Mouse (Mus musculus): ENCODE data around the gene Foxc2.
"Not testable (repeated sequence)": the region's sequence is repeated elsewhere in the genome, so short reads cannot be mapped to it uniquely, and the experiment has no call there.

The Foxc2 gene

DNA sequence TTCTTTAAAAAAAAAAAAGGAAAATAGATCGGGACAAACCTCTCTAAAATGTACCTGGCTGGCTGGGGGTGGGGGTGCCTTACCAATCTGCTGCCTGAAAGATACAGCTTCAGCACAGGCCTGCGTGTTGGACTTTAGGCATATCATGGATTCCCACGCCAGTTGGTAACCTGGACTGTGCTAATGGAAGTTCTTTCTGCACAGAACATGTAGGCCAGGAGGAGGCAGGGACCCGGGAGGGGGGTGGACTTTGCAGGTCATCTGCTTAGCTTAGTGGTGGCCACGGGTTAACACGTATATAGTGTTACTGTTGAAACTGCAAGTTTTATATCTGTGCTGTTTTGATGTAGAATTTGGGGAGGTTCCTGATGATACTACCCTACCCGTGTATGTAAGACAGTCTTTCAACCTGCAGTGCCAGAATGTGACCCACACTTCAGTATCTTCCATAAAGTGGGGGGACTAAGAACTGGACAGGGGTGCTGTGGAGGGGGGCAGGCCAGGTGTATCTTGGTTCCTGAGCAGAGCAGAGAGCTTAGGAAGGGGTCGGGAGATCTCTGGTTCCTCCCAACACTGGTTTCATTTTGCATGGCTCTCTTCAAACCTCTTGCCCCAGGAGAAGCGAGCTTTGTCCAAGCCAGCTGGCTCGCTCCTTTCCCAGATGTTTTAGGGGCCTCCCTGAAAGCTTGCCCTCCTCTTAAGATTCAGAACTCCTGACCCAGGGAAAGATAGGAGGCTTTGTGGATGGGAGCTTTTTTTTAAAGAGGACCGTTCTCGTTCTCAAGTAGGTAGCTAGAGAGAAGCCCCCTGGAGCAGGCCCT lies 3.9 kb downstream of the Foxc2 start:
- no peak for DNase-seq (ENCODE audit: low read depth)

- DNase-seq (ENCODE audit: low read depth): no peak
These were observed 4.8 kb downstream of the Foxc2 start for GRCm38 (mm10) chr8:121120456-121121419.

DNA sequence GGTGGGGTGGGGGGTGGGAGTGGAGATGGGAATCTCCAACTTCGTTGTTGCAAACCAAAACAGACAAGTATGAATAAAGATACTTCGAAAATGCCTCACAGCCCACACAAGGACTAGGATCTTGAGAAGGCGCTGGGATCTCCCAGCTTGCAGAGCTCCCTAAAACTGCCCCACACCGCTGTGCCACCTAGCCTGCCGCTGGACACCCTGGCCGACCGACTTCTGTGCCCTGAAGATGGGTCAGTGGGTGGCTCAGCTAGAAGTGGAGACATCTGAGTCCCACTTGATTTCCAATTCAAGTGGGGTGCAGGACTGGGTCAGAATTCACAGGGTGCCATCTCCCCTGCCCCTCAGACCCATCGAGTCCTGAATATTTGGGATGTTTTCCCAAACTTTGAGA lies 5.7 kb downstream of the Foxc2 start:
- no peak for DNase-seq (ENCODE audit: low read depth)

DNA sequence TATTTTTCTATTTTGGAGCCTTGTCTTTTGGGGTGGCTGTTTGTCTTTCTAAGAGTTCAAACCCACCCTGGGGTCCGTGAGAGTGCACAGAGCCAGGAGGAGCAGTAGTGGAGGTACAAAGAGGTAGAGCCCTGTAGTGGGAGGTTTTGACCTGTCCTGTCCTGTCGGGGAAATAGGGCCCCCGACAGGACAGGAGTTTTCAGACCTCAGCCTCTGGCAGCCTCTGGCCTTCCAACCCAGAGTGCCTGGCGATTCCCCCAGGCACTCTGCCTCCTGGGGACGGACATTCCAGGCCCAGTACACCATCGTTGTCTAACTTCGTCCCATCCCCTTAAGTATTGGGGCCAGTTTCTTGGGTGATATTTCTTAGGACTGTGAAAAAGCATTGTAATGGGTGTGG lies 6.4 kb downstream of the Foxc2 start:
- no peak for DNase-seq (ENCODE audit: low read depth)

- DNase-seq (ENCODE audit: low read depth): no peak
These were observed 7.1 kb downstream of the Foxc2 start for GRCm38 (mm10) chr8:121123113-121123512.

DNA sequence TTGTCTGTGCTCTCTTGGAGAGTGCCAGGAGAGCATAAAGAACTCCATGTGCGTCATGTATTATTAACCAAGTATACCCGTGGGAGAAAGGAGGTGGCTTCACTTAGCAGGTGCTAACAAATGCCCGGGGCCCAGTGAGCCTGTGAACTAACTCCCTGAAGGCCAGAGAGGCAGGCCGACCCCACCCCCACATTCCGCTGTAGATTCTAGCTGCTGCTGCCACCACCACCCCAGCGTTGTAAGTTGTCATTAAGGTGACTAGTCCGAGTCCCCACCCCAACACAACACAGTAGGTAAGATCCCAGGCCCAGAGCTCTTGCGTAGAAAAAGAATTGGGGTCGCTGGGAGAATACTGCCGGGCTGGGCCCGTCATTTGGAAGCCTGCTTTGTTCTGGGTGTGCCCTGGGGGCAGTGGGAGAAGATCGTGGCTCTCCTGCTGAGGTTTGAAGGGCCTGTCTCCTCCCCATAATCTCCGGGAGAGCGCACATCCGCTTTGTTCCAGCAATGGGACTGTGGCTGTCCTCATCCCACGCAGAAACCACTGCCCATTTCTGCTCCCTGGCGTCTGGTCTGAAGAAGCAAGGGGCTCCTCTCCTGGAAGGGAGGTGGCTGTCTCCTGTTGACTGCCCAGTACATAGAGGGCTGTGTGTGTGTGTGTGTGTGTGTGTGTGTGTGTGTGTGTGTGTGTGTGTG lies 8.7 kb downstream of the Foxc2 start:
- no peak for DNase-seq (ENCODE audit: low read depth)

DNA sequence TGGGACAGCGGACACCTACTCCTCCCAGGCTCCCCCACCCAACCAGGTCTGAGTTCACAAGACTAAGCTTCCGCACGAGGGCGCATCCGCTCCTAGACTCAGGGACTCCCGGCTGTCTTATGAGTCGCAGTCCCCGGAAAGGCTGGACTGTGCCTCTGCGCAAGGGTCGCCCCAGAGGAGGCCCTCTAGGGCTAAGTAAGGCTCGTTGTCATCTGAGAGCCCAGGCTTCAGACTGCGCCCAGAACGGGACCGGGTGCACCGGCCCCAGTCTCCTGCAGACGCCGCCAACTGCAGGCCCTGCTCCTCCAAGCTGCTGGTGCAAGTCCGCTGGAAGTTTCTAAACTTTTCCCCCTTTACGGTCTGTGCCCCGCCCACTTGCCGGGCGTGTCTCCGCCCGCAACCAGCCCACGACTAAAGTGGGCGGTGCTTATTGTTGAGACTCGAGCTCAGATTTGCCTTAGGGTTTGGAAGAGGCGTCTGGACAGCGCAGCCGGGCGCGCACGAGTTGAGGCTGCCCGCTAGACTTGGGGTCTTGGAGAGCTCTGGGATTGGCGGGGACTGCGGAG lies 9.4 kb downstream of the Foxc2 start:
- no peak for DNase-seq (ENCODE audit: low read depth)

GRCm38 (mm10) chr8:121126191-121126590 lies 10.2 kb downstream of the Foxc2 start:
- DNase-seq (ENCODE audit: low read depth): no peak

DNA sequence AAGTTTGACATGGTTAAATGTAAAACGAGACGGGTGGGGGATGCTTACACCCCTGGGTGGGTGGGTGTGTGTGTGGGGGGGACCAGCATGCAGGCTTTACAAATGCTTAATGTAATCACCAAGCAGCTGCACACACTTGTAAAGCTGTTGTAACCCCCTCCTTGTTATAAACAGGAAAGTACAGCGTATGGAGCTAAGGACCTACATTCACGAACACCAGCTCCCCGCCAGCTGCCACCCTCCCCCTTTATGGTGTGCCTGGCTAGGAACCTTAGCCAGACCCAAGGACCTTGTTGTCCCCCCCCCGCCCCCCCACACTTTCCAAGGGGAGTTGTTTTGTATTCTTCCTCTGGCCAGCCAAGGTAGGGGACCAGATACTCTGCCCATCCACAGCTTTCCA lies 10.7 kb downstream of the Foxc2 start:
- no peak for DNase-seq (ENCODE audit: low read depth)

DNA sequence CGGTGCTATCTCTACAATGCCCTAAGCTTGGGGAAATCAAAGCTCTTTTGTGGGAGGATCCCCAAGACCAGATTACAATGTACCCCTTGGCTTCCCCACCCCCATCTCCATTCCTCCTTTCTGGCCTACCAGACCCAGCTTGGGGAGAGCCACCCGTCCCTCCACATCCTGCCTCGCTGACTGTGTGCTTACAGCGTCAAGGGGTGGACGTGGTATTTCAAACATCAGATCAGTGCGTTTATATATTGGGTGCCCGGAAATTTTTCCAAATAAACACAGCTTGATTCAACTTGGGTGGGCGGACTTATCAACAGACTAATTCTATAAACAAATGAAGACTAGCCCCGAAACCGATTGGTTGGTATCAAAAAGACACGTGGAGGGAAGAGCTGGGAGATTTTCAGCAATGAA lies 11.3 kb downstream of the Foxc2 start:
- no peak for DNase-seq (ENCODE audit: low read depth)

- no peak for DNase-seq (ENCODE audit: low read depth)
These were observed 11.9 kb downstream of the Foxc2 start, which contains the start of gene Foxl1 for GRCm38 (mm10) chr8:121127756-121128375. TSS of gene Foxl1 (plus strand) at chr8:121127940.

DNA sequence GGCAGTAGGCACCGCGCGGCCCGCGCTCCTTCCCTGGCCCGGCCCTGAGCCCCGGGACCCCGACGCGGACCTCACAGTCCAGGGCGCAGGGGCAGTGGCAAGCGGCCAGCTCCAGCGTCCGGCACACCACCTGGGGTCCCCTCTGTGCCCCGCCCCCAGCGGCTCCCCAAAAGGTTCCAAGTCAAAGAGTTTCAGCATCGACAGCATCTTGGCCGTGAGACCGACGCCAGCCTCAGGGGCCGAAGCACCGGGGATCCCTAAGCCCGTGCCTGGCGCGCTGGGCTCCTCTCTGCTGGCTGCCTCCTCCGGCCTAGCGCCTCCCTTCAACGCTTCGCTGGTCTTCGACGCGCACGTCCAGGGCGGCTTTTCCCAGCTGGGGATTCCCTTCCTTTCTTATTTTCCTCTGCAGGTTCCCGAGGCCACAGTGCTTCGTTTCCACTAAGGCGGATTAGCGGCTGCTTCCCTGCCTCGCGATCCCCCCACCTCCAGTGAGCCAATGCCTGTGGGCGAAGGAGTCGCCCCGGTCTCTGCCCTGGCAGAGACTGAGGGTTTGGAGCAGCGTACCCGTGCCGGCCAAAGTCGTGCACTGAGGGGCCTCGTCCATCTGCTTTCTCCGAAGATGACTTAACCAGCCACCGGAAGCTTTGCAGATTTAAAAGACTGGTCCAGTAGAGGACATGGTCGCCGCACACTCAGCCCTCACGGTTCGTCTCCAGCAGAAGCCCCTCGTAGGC lies 12.7 kb downstream of the Foxc2 start:
- DNase-seq (ENCODE audit: low read depth): no peak

DNA sequence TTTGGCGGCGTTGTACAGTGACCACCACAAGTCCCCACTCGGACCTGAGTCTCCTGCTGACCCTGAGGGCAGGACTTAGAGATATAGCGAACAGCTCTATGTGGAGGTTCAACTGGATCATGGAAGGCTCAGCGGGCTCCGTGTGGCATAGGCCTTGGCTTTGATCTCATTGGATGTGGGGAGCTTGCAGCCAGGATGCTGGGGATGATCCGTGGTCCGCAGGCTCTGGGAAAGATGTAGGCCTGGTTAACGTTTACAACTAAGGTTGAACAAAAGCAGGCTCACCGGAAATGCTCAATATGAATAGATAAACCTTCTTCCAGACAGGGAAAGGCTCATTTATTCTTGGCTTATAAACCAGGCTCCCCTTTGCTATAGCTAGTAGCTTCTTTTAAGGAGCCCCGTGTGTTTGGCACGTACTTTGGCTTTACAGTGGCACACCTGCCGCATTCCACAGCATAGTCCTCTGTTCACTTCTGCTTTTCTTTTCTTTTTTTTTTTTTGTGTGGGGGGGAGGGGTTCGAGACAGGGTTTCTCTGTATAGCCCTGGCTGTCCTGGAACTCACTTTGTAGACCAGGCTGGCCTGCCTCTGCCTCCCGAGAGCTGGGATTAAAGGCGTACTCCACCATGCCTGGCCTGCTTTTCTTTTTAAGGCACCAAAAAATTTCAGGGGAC lies 13.4 kb downstream of the Foxc2 start:
- no peak for DNase-seq (ENCODE audit: low read depth)

DNA sequence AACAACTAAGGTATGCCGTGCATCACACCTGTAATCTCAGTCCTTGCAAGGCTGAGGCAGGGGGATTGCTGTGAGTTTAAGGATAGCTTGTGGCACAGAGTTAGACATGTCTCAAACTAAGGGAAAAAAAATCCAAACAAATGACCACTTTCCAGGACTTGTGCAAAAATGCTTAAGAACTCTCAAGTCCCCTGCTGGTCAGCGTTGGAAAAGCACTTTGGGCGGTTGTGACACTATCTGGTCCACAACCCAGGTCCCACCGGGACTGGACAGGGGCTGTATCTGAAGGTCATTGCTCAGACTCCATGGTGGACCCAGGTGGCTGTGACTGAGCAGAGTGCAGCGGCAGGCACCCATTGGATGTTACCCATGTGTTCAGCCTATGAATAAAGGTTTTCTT lies 14.6 kb downstream of the Foxc2 start:
- DNase-seq (ENCODE audit: low read depth): no peak

DNA sequence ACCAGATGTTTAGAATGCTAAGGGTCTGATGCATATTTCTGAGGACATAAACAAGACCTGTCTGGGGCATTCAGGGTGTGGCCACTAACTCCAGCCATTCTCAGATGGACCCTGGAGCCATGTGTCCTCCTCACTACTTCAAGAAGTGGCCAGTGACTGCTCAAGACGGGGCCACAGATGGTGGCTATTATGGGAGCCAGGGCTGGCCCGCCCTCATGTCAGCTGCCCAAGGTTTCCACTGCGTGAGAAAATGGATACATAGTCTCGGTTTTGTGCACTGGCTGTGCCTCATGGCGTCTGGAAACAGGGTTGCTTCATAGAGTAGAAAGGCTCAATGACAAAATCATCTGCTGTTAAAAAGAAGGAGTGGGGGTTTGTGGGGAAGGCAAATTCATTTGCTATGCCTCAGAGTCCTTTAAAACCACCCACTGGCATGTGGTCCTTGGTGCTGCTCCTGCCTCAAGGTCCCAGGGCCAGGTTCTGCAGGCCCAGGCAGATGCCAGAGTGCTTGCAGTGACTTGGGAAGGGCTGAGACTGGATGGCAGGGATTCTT lies 17.1 kb downstream of the Foxc2 start:
- no peak for DNase-seq (ENCODE audit: low read depth)

DNA sequence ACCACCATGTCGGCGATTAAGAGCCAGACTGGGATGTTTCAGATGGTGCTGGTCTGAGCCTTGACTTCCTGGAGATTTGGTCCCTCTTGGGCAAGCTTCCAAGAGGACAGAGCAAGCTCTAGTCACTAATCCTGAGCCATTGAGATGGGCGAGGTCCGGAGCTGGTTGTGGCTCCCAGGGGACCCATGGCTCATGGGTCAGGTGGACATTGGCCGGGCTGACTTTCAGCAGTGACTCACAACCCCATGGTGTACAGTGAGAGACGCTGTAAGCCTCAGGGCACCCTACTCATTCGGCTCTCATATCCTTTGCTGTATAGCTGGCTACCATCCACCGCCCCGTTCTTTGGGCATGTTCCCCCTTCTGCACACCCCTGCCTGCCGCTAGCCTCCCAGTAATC lies 18.1 kb downstream of the Foxc2 start:
- no peak for DNase-seq (ENCODE audit: low read depth)

GRCm38 (mm10) chr8:121134512-121134911 lies 18.5 kb downstream of the Foxc2 start:
- no peak for DNase-seq (ENCODE audit: low read depth)

DNA sequence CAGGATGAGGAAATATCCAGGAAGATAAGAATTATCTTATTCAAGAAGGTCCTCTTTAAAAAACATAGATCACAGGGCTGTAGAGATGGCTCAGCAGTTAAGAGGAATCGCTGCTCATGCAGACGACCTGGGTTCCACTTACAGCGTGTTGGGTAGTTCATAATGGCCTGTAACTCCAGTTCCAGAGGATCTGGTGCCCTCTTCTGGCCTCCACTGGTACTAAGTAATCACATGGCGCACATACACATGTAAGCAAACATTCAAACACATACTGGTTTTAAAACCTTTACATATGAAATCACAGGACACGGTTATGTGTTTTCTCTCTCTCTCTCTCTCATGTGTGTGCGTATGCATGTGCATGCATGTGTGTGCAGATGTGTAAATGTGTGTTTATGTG lies 20.9 kb downstream of the Foxc2 start:
- DNase-seq (ENCODE audit: low read depth): no peak

DNA sequence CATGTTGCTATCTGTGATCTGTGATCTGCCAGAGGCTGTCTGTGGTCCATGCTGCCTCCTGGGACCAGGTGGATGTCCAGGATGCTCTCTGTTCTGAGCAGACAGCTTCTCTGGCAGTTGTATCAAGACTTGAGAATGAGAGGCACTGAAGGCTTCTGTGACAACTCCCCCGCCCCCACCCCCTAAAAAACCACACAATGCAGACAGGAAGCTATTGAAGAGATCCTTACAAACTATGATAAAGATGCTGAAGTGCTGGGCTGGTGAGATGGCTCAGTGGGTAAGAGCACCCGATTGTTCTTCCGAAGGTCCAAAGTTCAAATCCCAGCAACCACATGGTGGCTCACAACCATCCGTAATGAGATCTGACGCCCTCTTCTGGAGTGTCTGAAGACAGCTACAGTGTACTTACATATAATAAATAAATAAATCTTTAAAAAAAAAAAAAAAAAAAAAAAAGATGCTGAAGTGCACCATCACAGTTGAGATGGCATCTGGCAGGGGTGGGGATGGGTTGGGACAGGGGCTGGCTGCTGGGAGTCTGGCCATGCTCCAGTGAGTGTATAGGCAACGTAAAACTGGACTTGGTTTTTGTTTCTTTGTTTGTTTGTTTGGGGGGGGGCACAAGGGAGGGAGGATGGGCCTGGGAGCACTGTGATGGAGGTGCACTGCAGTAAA lies 29.6 kb downstream of the Foxc2 start:
- DNase-seq (ENCODE audit: low read depth): not testable (repeated sequence)
